Mouse (Mus musculus) myocyte (in vitro differentiated cells): ENCODE results near the gene Myoz1. TPM values are rescaled to one million over a fixed set of nuclear protein-coding genes. Genes with fewer than 3 reads are reported as not detected.

Experiments
- H3K27me3 ChIP-seq: one replicate; pipeline ENCODE4 v1.6.1; 2011; ENCODE audit not compliant: control insufficient read depth, insufficient read depth, insufficient read length
- H3K36me3 ChIP-seq: one replicate; pipeline ENCODE4 v1.6.1; 2011; ENCODE audit not compliant: control insufficient read depth, insufficient read depth
- H3K4me2 ChIP-seq: one replicate; pipeline ENCODE4 v1.6.1; 2011; ENCODE audit warnings: low read depth, control low read depth
- H3K4me3 ChIP-seq: one replicate; pipeline ENCODE4 v1.5.1; 2011; ENCODE audit warnings: mild to moderate bottlenecking, control low read depth, moderate library complexity
- H3K79me2 ChIP-seq: one replicate; pipeline ENCODE4 v1.6.1; 2011; ENCODE audit not compliant: control insufficient read depth, insufficient read depth
- H3ac ChIP-seq: one replicate; pipeline ENCODE4 v1.6.1; 2011; ENCODE audit not compliant: control insufficient read depth, insufficient read length
- CEBPB ChIP-seq: IDR thresholded peaks from 2 replicates; pipeline ENCODE4 v1.6.1; 2011; ENCODE audit warnings: mild to moderate bottlenecking, moderate library complexity; ENCODE audit not compliant: poor library complexity, insufficient read depth, severe bottlenecking
- E2F4 ChIP-seq: IDR thresholded peaks from one replicate; pipeline ENCODE4 v1.6.1; 2011; ENCODE audit warnings: mild to moderate bottlenecking, control low read depth, moderate library complexity; ENCODE audit not compliant: insufficient read depth
- MAX ChIP-seq: IDR thresholded peaks from one replicate; pipeline ENCODE4 v1.6.1; 2011; ENCODE audit warnings: low read depth, mild to moderate bottlenecking, control low read depth
- MYOD1 ChIP-seq, 3 experiments: IDR thresholded peaks; one replicate each; pipeline ENCODE4 v1.6.1; 2011; ENCODE audit warnings: control low read depth in 2 of 3, low read depth in 2 of 3, mild to moderate bottlenecking in 2 of 3, moderate library complexity in 1 of 3; ENCODE audit not compliant: insufficient read length in 2 of 3, control insufficient read depth in 1 of 3
- MYOG ChIP-seq, 3 experiments: IDR thresholded peaks; one replicate each; pipeline ENCODE4 v1.6.1; 2011; ENCODE audit warnings: control low read depth in 2 of 3, low read depth in 2 of 3, mild to moderate bottlenecking in 2 of 3; ENCODE audit not compliant: insufficient read length in 2 of 3, control insufficient read depth in 1 of 3, insufficient read depth in 1 of 3
- POLR2A ChIP-seq: IDR thresholded peaks from one replicate; pipeline ENCODE4 v1.6.1; 2011; ENCODE audit warnings: low read depth, mild to moderate bottlenecking, control low read depth, moderate library complexity; ENCODE audit not compliant: insufficient read length
- POLR2AphosphoS2 ChIP-seq: IDR thresholded peaks from one replicate; pipeline ENCODE4 v1.6.1; 2011; ENCODE audit warnings: low read depth, control low read depth; ENCODE audit not compliant: insufficient read length
- REST ChIP-seq: IDR thresholded peaks from one replicate; pipeline ENCODE4 v1.6.1; 2011; ENCODE audit warnings: mild to moderate bottlenecking, control low read depth, moderate library complexity; ENCODE audit not compliant: insufficient read depth, insufficient read length
- SRF ChIP-seq: IDR thresholded peaks from one replicate; pipeline ENCODE4 v1.6.1; 2011; ENCODE audit warnings: low read depth; ENCODE audit not compliant: control insufficient read depth, insufficient read length
- TCF12 ChIP-seq: IDR thresholded peaks from one replicate; pipeline ENCODE4 v1.6.1; 2011; ENCODE audit warnings: mild to moderate bottlenecking, control low read depth; ENCODE audit not compliant: poor library complexity, insufficient read depth, severe bottlenecking
- TCF3 ChIP-seq: IDR thresholded peaks from one replicate; pipeline ENCODE4 v1.6.1; 2011; ENCODE audit warnings: low read depth, control low read depth; ENCODE audit not compliant: insufficient read length
- USF1 ChIP-seq: IDR thresholded peaks from one replicate; pipeline ENCODE4 v1.6.1; 2011; ENCODE audit warnings: low read depth, mild to moderate bottlenecking, control low read depth, moderate library complexity
- polyA plus RNA-seq: library from polyadenylated mRNA; unstranded; fragments of >200 nt; fragmentation: generic; extraction: Trizol; gene quantifications from one replicate; pipeline ENCODE4 v1.2.1, GENCODE M21; 2012; ENCODE audit warnings: missing spikeins

The Myoz1 gene
- polyA plus RNA-seq, 1 experiment: 8.6 TPM

- peak overlapping the region; percentile 46 for H3K4me3 ChIP-seq
- H3K79me2 ChIP-seq: peaks cover 31% of the 10 kb centered on the region
- no peaks in the 10 kb centered on the region for H3K36me3 ChIP-seq
- no peaks in the 10 kb centered on the region for H3K27me3 ChIP-seq
- peak overlapping the region; percentile 20 for H3ac ChIP-seq
- TF ChIP-seq SRF: no peak
- TF ChIP-seq MYOD1 (IDR thresholded peaks at IDR 0.05; ENCODE audit: control insufficient read depth in 1 of 3, insufficient read length in 2 of 3, low read depth in 2 of 3): no peak
- TF ChIP-seq POLR2A: peak; percentile 27
- no peak for TF ChIP-seq REST
- peak; percentile 42 for TF ChIP-seq POLR2AphosphoS2
- TF ChIP-seq MYOG (IDR thresholded peaks at IDR 0.05; ENCODE audit: control insufficient read depth in 1 of 3, insufficient read depth in 1 of 3, insufficient read length in 2 of 3, low read depth in 2 of 3): no peak
- no peak for TF ChIP-seq E2F4
- TF ChIP-seq MAX: no peak
- no peak for TF ChIP-seq TCF12
- TF ChIP-seq CEBPB: no peak
- no peak for TF ChIP-seq USF1
- no peak for TF ChIP-seq TCF3
- peak overlapping the region; percentile 84 for H3K4me2 ChIP-seq
Observed at GRCm38 (mm10) chr14:20663601-20664000, 7.3 kb upstream of the Myoz1 start.

DNA sequence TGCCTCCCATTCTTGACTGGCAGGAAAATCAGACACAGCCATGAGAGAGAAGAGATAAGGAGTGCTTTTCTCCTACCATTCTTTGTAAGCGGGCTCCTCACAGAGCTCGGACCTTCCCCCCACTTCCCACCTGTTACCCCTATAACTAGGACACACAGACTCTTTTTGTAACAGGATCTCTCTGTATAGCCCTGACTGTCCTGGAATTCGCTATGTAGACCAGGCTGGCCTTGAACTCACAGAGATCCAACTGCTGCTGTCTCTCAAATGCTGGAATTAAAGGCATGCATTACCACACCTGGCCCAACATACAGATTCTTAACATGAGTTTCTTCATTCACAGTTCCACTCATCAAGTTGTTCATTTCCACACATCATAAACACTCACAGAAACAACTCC is 6.4 kb upstream of the Myoz1 start:
- Histone ChIP-seq H3K36me3 (no peaks in the 10 kb centered on the region), H3K4me2 (peak overlapping the region; percentile 84), H3K4me3 (peak overlapping the region; percentile 46), H3K27me3 (no peaks in the 10 kb centered on the region), H3K79me2 (peaks cover 31% of the 10 kb centered on the region), H3ac (peak overlapping the region; percentile 20)
- TF ChIP-seq MYOD1 (IDR thresholded peaks at IDR 0.05; ENCODE audit: control insufficient read depth in 1 of 3, insufficient read length in 2 of 3, low read depth in 2 of 3) (peak in 2 of 3 experiments; percentile 58 to 63), SRF (no peak)

DNA sequence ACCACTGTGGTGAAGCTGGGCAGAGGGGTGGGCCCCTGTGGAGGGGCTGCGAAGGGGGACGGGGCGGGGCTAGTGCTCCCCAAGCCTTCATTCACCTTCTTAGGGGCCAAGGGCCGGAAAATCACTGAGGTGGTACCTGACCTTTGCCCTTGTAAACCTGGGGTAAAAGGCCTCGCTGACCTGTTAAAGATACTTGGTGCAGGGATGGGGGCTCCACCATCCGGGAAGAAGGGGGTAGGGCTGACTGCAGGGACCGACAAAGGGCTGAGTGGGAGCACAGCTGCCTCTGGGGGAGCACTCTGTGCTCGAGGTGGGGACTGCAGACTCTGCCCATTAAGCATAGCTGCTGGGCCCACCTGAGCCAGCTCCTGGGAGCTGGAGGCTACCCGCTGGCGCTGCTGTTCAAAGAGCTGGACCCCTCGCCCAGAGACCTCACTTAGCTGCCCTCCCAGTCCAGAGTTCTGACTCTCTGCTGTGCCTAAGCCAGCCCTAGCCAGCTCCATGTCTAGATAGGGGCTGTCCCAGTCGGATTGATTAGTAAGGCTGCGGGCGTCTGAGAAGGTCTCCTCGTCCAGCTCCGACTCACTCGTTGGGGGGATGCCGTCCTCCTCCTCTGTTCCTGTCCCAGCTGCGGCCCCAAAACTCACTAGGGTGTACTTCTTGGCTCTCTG is 5.5 kb upstream of the Myoz1 start:
- H3K36me3 ChIP-seq: no peaks in the 10 kb centered on the region
- peak overlapping the region; percentile 20 for H3ac ChIP-seq
- peak overlapping the region; percentile 46 for H3K4me3 ChIP-seq
- H3K27me3 ChIP-seq: no peaks in the 10 kb centered on the region
- H3K79me2 ChIP-seq: peaks cover 30% of the 10 kb centered on the region
- TF ChIP-seq MYOD1 (IDR thresholded peaks at IDR 0.05; ENCODE audit: control insufficient read depth in 1 of 3, insufficient read length in 2 of 3, low read depth in 2 of 3): peak in 1 of 3 experiments; percentile 23
- no peak for TF ChIP-seq POLR2A
- H3K4me2 ChIP-seq: peak overlapping the region; percentile 84

DNA sequence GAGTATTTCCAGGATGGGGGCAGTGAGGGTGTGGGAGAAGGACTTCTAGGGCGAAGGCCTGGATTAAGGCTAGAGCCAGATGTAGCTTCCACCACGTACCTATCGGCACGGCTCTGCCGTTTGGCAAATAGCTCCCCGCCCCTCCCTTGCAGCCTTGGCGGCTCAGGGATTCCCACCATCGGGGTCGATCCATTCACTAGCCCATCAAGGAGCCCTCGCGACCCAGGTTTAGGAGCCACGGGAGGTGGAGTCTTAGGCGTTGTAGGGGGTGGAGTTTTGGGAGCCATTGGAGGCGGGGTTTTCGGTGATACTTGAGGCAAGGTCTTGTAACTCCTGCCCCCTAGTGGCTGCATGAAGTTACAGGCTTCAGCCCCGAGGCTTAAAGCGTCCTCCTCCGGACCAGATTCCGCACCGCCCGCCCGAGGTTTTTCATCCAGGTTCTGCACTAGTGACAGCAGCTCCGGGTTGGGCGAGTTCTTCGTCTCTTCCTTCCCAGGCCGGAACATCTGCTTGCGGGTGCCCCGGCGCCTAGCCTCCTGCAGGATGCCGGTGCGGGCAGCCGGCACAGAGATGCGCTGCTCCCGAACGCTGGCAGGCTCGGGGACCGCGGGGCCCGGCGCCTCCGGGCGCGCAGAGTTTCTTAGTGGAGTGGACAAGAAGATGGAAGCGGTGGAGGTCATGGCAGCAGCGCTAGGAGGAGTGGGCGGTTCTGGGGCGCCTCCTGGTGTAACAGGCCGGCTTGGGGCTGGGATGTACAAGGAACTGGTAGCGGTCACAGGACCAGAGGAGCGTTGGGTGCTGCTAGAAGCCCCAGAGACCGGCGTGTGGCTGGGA is 4.7 kb upstream of the Myoz1 start:
- TF ChIP-seq REST (no peak), POLR2AphosphoS2 (peak; percentile 50), POLR2A (peak; percentile 58), MYOD1 (IDR thresholded peaks at IDR 0.05; ENCODE audit: control insufficient read depth in 1 of 3, insufficient read length in 2 of 3, low read depth in 2 of 3) (peak in 1 of 3 experiments; percentile 16), MYOG (IDR thresholded peaks at IDR 0.05; ENCODE audit: control insufficient read depth in 1 of 3, insufficient read depth in 1 of 3, insufficient read length in 2 of 3, low read depth in 2 of 3) (peak in 1 of 3 experiments; percentile 7)
- peak overlapping the region; percentile 84 for H3K4me2 ChIP-seq
- H3K36me3 ChIP-seq: no peaks in the 10 kb centered on the region
- no peaks in the 10 kb centered on the region for H3K27me3 ChIP-seq
- peak overlapping the region; percentile 20 for H3ac ChIP-seq
- peaks cover 23% of the 10 kb centered on the region for H3K79me2 ChIP-seq
- H3K4me3 ChIP-seq: peak overlapping the region; percentile 46

GRCm38 (mm10) chr14:20659687-20660086 is 3.3 kb upstream of the Myoz1 start:
- Histone ChIP-seq H3K79me2 (peaks cover 21% of the 10 kb centered on the region), H3K36me3 (no peaks in the 10 kb centered on the region), H3K27me3 (no peaks in the 10 kb centered on the region), H3K4me2 (peak overlapping the region; percentile 84), H3K4me3 (no peak overlapping the region), H3ac (no peak overlapping the region)
- no peak for TF ChIP-seq USF1
- peak; percentile 86 for TF ChIP-seq POLR2AphosphoS2
- peak; percentile 45 for TF ChIP-seq POLR2A
